Mouse (Mus musculus) cerebellum, adult 2 months (tissue): ENCODE results near the gene Csf2ra.
"Not testable (repeated sequence)": the region's sequence is repeated elsewhere in the genome, so short reads cannot be mapped to it uniquely, and the experiment has no call there.

ENCODE experiments used
- CTCF ChIP-seq: fragments of 200-500 bp; IDR thresholded peaks from 2 replicates; pipeline ENCODE4 v1.5.1; 2011; ENCODE audit warnings: low read depth, mild to moderate bottlenecking, control low read depth, low read length, moderate library complexity, borderline replicate concordance; ENCODE audit not compliant: insufficient read depth
- POLR2A ChIP-seq: fragments of 200-500 bp; IDR thresholded peaks from 2 replicates; pipeline ENCODE4 v1.6.1; 2011; ENCODE audit warnings: low read length, control low read depth, borderline replicate concordance; ENCODE audit not compliant: insufficient read depth

GRCm38 (mm10) chr19:61269141-61269540, 40.9 kb upstream of the Csf2ra start:
- not testable (repeated sequence) for TF ChIP-seq CTCF, POLR2A
